Mouse (Mus musculus) MEL (cell line): ENCODE measurements at regions not wholly inside any gene's neighbourhood (a gene's known extent, or its start where the extent isn't known, plus 50 kb on each side); places are given as distances from the start of the nearest gene placed in this dataset.

ENCODE experiments used
- DNase-seq: peaks from one replicate; pipeline ENCODE4 v3.0.0; 2011; ENCODE audit warnings: low read depth, low spot score
- H3K27ac ChIP-seq: 2 replicates; pipeline ENCODE4 v1.5.1; 2012; ENCODE audit warnings: low read depth, mild to moderate bottlenecking, control low read depth, low read length, moderate library complexity; ENCODE audit not compliant: control insufficient read depth
- H3K27me3 ChIP-seq, 2 experiments: fragments of 150-350 bp in 1 of 2; sonication (generic) in 1 of 2; 2 replicates each; pipeline ENCODE4 v1.6.1; 2012; ENCODE audit warnings: low read length in 2 of 2, mild to moderate bottlenecking in 2 of 2, improper control_type of control experiment in 1 of 2, moderate library complexity in 1 of 2; ENCODE audit not compliant: insufficient read depth in 2 of 2, control insufficient read depth in 1 of 2
- H3K36me3 ChIP-seq, 2 experiments: 2 replicates each; pipeline ENCODE4 v1.6.1; 2012 to 2014; ENCODE audit warnings: low read length in 2 of 2, improper control_type of control experiment in 1 of 2, inconsistent platforms in 1 of 2, mild to moderate bottlenecking in 1 of 2; ENCODE audit not compliant: insufficient read depth in 2 of 2, control insufficient read depth in 1 of 2
- H3K4me1 ChIP-seq, 2 experiments: fragments of 150-350 bp in 1 of 2; sonication (generic) in 1 of 2; 2 replicates each; pipeline ENCODE4 v1.6.1; 2012; ENCODE audit warnings: low read length in 2 of 2, improper control_type of control experiment in 1 of 2, mild to moderate bottlenecking in 1 of 2; ENCODE audit not compliant: insufficient read depth in 2 of 2, control insufficient read depth in 1 of 2
- H3K4me3 ChIP-seq, 2 experiments: fragments of 150-350 bp in 1 of 2; sonication (generic) in 1 of 2; 2 replicates each; pipeline ENCODE4 v1.5.1; 2012; ENCODE audit warnings: low read depth in 2 of 2, low read length in 2 of 2, mild to moderate bottlenecking in 2 of 2, moderate library complexity in 2 of 2, control low read depth in 1 of 2, improper control_type of control experiment in 1 of 2; ENCODE audit not compliant: control insufficient read depth in 1 of 2, insufficient read depth in 1 of 2
- H3K79me2 ChIP-seq: 2 replicates; pipeline ENCODE4 v1.6.1; 2012; ENCODE audit warnings: mild to moderate bottlenecking, low read length, moderate library complexity; ENCODE audit not compliant: control insufficient read depth, poor library complexity, insufficient read depth
- H3K9ac ChIP-seq: 2 replicates; pipeline ENCODE4 v1.6.1; 2012; ENCODE audit warnings: low read depth, mild to moderate bottlenecking, control low read depth, low read length, moderate library complexity; ENCODE audit not compliant: control insufficient read depth, poor library complexity, severe bottlenecking
- H3K9me3 ChIP-seq: fragments of 150-350 bp; sonication (generic); replicated peaks from 2 replicates; pipeline ENCODE4 v1.6.1; 2012; ENCODE audit warnings: mild to moderate bottlenecking, low read length, improper control_type of control experiment, moderate library complexity; ENCODE audit not compliant: insufficient read depth
- CHD2 ChIP-seq: IDR thresholded peaks from 2 replicates; pipeline ENCODE4 v1.6.1; 2011; ENCODE audit warnings: low read length, improper control_type of control experiment
- E2F4 ChIP-seq: IDR thresholded peaks from 2 replicates; pipeline ENCODE4 v1.6.1; 2011; ENCODE audit warnings: low read depth, low read length, improper control_type of control experiment, borderline replicate concordance
- EP300 ChIP-seq, 2 experiments: IDR thresholded peaks; 2 replicates each; pipeline ENCODE4 v1.6.1; 2011; ENCODE audit warnings: improper control_type of control experiment in 2 of 2, low read length in 2 of 2, low read depth in 1 of 2, mild to moderate bottlenecking in 1 of 2
- ETS1 ChIP-seq: IDR thresholded peaks from 2 replicates; pipeline ENCODE4 v1.6.1; 2012; ENCODE audit warnings: low read depth, mild to moderate bottlenecking, inconsistent platforms, low read length, improper control_type of control experiment, moderate library complexity
- GABPA ChIP-seq: IDR thresholded peaks from 2 replicates; pipeline ENCODE4 v1.6.1; 2012; ENCODE audit warnings: low read depth, mild to moderate bottlenecking, inconsistent platforms, low read length, improper control_type of control experiment, moderate library complexity
- GATA1 ChIP-seq: IDR thresholded peaks from 2 replicates; pipeline ENCODE4 v1.6.1; 2011; ENCODE audit warnings: low read depth, low read length, improper control_type of control experiment
- JUND ChIP-seq: IDR thresholded peaks from 2 replicates; pipeline ENCODE4 v1.6.1; 2011; ENCODE audit warnings: low read depth, mild to moderate bottlenecking, improper control_type of control experiment, low read length
- MAFK ChIP-seq: IDR thresholded peaks from 2 replicates; pipeline ENCODE4 v1.6.1; 2011; ENCODE audit warnings: low read depth, mild to moderate bottlenecking, low read length, improper control_type of control experiment, borderline replicate concordance
- MAX ChIP-seq: IDR thresholded peaks from 2 replicates; pipeline ENCODE4 v1.6.1; 2011; ENCODE audit warnings: low read length, improper control_type of control experiment
- MYB ChIP-seq: IDR thresholded peaks from 2 replicates; pipeline ENCODE4 v1.6.1; 2011; ENCODE audit warnings: mild to moderate bottlenecking, low read depth, low read length, improper control_type of control experiment
- MYC ChIP-seq: IDR thresholded peaks from 2 replicates; pipeline ENCODE4 v1.6.1; 2011; ENCODE audit warnings: low read depth, mild to moderate bottlenecking, low read length, improper control_type of control experiment, moderate library complexity
- NELFE ChIP-seq: IDR thresholded peaks from 2 replicates; pipeline ENCODE4 v1.6.1; 2011; ENCODE audit warnings: low read depth, low read length, improper control_type of control experiment
- POLR2AphosphoS2 ChIP-seq: IDR thresholded peaks from 2 replicates; pipeline ENCODE4 v1.6.1; 2011; ENCODE audit warnings: low read length, improper control_type of control experiment
- POLR2AphosphoS5 ChIP-seq: IDR thresholded peaks from 2 replicates; pipeline ENCODE4 v1.6.1; 2012; ENCODE audit warnings: low read depth, borderline replicate concordance, mild to moderate bottlenecking, inconsistent platforms, low read length, moderate library complexity, mixed read lengths
- SIN3A ChIP-seq: IDR thresholded peaks from 2 replicates; pipeline ENCODE4 v1.6.1; 2012; ENCODE audit warnings: low read length, improper control_type of control experiment, inconsistent platforms
- TAL1 ChIP-seq: IDR thresholded peaks from 2 replicates; pipeline ENCODE4 v1.6.1; 2012; ENCODE audit warnings: mild to moderate bottlenecking, inconsistent platforms, low read length, moderate library complexity, mixed read lengths
- UBTF ChIP-seq: IDR thresholded peaks from 2 replicates; pipeline ENCODE4 v1.6.1; 2012; ENCODE audit warnings: low read depth, mild to moderate bottlenecking, inconsistent platforms, low read length, improper control_type of control experiment, moderate library complexity, borderline replicate concordance; ENCODE audit not compliant: insufficient read depth
- ZKSCAN1 ChIP-seq: IDR thresholded peaks from 2 replicates; pipeline ENCODE4 v1.6.1; 2012; ENCODE audit warnings: low read depth, mild to moderate bottlenecking, inconsistent platforms, low read length, improper control_type of control experiment, moderate library complexity
- ZMIZ1 ChIP-seq: IDR thresholded peaks from 2 replicates; pipeline ENCODE4 v1.6.1; 2012; ENCODE audit warnings: low read depth, mild to moderate bottlenecking, inconsistent platforms, low read length, improper control_type of control experiment, moderate library complexity
- ZNF384 ChIP-seq: IDR thresholded peaks from 2 replicates; pipeline ENCODE4 v1.6.1; 2012; ENCODE audit warnings: low read depth, mild to moderate bottlenecking, inconsistent platforms, low read length, improper control_type of control experiment

DNA sequence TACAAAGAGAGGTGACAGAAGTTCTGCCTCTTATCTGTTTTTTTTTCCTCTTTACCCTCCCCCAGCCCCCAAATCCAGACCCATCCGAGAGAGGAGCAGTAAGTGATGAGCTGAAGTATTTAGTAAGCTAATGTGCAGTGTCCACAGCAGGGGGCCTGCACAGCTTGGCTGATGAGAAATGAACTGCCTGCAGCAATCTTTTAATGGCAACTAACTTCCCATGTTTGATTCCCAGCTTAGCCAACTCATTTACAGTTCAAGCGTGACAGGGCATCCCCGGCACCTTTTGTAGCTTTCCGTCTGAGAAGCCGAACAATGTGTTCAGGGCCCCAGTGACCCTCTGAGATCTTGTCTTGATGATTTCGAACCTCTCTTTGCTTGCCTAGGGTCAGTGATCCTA lies 486.8 kb upstream of the Fam92a start:
- Histone ChIP-seq H3K27ac (no peak overlapping the region), H3K4me1 (no peaks in the 10 kb centered on the region), H3K9me3 (no peaks in the 10 kb centered on the region), H3K79me2 (no peaks in the 10 kb centered on the region), H3K27me3 (no peaks in the 10 kb centered on the region), H3K36me3 (no peaks in the 10 kb centered on the region), H3K9ac (no peak overlapping the region), H3K4me3 (no peak overlapping the region)
- no peak for DNase-seq
- no peak for TF ChIP-seq CHD2
- TF ChIP-seq MYC: no peak
- no peak for TF ChIP-seq TAL1
- TF ChIP-seq NELFE: no peak

DNA sequence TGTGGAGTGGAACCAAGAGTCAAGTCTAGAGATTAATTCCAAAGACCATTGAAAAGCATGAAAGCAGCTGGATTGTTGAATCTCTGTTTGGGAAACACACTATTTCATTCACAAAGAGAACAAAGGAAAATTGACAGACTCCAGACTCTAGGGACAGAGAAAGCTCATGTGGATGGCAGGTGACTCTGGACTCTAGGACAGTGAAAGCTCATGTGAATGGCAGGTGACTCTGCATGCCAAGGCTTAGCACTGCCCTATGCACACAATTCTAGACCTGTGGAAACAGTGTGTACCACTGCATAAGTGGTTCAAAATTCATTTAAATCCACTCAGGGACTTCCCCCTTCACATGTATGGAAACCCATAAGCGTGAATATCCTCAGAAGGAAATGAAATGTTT lies 486.0 kb upstream of the Fam92a start:
- Histone ChIP-seq H3K4me3 (no peak overlapping the region), H3K27me3 (no peaks in the 10 kb centered on the region), H3K4me1 (no peaks in the 10 kb centered on the region), H3K9me3 (no peaks in the 10 kb centered on the region), H3K36me3 (no peaks in the 10 kb centered on the region), H3K79me2 (no peaks in the 10 kb centered on the region), H3K27ac (no peak overlapping the region), H3K9ac (no peak overlapping the region)
- TF ChIP-seq POLR2AphosphoS2 (no peak), ZKSCAN1 (no peak), MAX (no peak), E2F4 (no peak), JUND (no peak), ZNF384 (no peak), POLR2AphosphoS5 (no peak), GATA1 (no peak), UBTF (no peak), MYC (no peak), MYB (no peak), EP300 (IDR thresholded peaks at IDR 0.05; ENCODE audit: low read depth in 1 of 2, low read length in 2 of 2) (no peak), CHD2 (no peak), NELFE (no peak), GABPA (no peak), MAFK (no peak), ZMIZ1 (no peak), ETS1 (no peak), SIN3A (no peak)
- DNase-seq: no peak
